8 mouse cellular contexts compared by ENCODE assay signal in the genomic region with DNA sequence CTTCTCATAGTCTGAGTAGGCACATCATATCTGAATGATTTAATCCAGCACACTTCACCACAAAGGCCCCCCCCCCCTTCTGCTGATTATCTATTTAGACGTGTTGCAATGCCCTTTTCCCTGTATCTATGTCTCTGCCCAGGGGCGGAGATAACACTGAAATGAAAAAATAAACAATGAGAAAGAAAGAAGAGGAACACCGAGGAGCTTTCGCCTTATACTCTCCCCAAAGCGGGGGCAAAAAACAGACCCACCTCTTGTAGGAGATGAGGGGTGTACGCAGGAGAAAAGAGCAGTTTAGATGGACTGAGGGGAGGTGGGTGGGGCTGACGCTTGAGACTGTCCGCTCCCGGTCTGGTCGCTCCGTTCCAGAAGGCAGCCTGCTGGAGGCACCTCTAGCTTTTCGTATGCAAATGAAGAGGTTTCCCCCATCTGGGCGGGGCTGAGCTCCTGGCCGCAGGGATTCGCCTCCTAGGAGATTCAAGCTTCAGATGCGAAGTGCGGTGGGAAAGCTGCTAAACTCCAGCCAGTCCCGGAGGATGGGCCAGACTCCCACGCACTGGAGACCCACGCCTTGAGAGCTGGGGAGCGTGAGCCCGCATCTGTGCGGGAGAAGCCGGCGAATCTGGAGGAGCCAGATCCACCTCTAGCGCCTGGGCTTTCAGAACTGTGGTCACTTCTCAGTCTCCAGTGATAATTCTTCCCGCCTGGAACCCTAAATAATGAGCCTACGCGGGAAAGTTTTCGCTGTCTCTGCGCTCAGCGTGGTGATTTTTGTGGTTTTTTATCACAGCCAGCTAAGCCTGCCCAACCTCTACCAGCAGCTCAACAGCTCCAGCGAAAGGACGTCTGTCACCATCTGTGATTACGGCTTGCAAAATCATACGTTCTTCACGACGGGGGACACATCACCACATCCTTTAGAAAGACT. TPM values are rescaled to one million over a fixed set of nuclear protein-coding genes. Genes with fewer than 3 reads are reported as not detected.
DNase-seq lines count a peak whose midpoint lies in the region; ATAC-seq lines count a peak whose summit lies in the region.

No protein-coding gene starts in this region.

- H3K9me3 ChIP-seq in hindbrain, embryonic 10.5 days, result no peaks in the 10 kb centered on the region

- peaks cover 50% of the 10 kb centered on the region for H3K27me3 ChIP-seq in hindbrain, embryonic 10.5 days (ENCODE audit: insufficient read depth, poor library complexity, severe bottlenecking)

- DNase-seq in CD4-positive, CD25-positive, alpha-beta regulatory T cell, adult 2 months (ENCODE audit: low read depth, low spot score), result peak; percentile 16
- peak; percentile 71 for DNase-seq in brain, adult 2 months (ENCODE audit: low read depth, low spot score)
- DNase-seq in frontal cortex, adult 2 months (ENCODE audit: extremely low spot score in 1 of 2, low spot score in 1 of 2), result peak; percentile 24 to 74
- peak; percentile 81 for DNase-seq in hindbrain, embryonic 10.5 days (ENCODE audit: low spot score)
- peak; percentile 42 to 47 for DNase-seq in layer of hippocampus, postnatal 36 days
- DNase-seq in lung, postnatal 4 days, result peak; percentile 71 to 72
- peak; percentile 41 for DNase-seq in retina, postnatal 7 days (ENCODE audit: low read depth, low spot score)

- under 1% methylated on average over 38 of the region's 38 CpGs for WGBS in hindbrain, embryonic 10.5 days

- peak overlapping the region; percentile 56 for H3K4me3 ChIP-seq in hindbrain, embryonic 10.5 days

- H3K27ac ChIP-seq in hindbrain, embryonic 10.5 days, result peak overlapping the region; percentile 71

- peaks cover 33% of the 10 kb centered on the region for H3K4me1 ChIP-seq in hindbrain, embryonic 10.5 days (replicated peaks)

- no peaks in the 10 kb centered on the region for H3K36me3 ChIP-seq in hindbrain, embryonic 10.5 days

- ATAC-seq in CD4-positive, CD25-positive, alpha-beta regulatory T cell, adult 4 months, result no peak

RNA-seq across cellular contexts. Expression of a gene that starts 57.9 kb away (rescaled TPM):
- polyA plus RNA-seq in CD4-positive, CD25-positive, alpha-beta regulatory T cell, adult 4 months (2017; shearing (Covaris generic)), result under 1 TPM; 0.20 to 0.39 TPM
- 8.0 and 8.9 TPM in 2 replicates for polyA plus RNA-seq in frontal cortex, adult 2 months (2012; rRNA removed)
- 3.3 and 3.9 TPM in 2 replicates for polyA plus RNA-seq in hindbrain, embryonic 10.5 days (2016; fragmentation: Nextera tagmentation; extraction: Ambion mirVana)
- total RNA-seq in layer of hippocampus, postnatal 36 days (2021), result 10 to 100 TPM; 16.7 to 17.7 TPM

Comparison
In these comparisons a context has a peak if more than half of its experiments do, and no peak if none do; other contexts are left out.
1. DNase-seq: peak in every context shown above with its lines; median percentile 81 in hindbrain, embryonic 10.5 days; 72 in lung, postnatal 4 days; 71 in brain, adult 2 months; 49 in frontal cortex, adult 2 months; 44 in layer of hippocampus, postnatal 36 days; 41 in retina, postnatal 7 days; 16 in CD4-positive, CD25-positive, alpha-beta regulatory T cell, adult 2 months.